Mouse (Mus musculus): ENCODE results near the gene Lysmd2.

DNA sequence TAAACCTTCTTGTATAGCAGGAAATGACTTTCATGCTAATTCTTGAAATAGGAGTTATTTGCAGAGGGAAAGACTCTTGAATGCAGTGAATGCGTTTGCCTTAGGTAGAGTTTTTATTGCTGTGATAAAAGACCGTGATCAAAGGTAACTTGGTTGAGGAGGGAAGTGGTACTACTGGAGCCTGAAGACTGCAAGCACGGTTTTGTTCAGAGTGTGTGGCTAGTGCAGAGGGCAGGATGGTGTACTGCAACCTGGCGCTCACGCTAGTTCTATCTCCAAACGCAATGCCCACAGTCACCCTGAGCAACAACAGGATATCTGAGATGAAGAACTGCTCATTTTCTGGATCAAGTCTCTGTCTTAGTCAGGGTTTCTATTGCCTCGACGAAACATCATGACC, 8.1 kb downstream of the Lysmd2 start:
- no peak for TF ChIP-seq CTCF (IDR thresholded peaks at IDR 0.05; ENCODE audit: low read depth)
- no peak for TF ChIP-seq EP300 (IDR thresholded peaks at IDR 0.05; ENCODE audit: low read depth)

All from heart, postnatal 0 days (tissue).